Mouse (Mus musculus) ES-Bruce4 (cell line): ENCODE data around the gene Dact2.

Experiments
- CTCF ChIP-seq: IDR thresholded peaks from one replicate; pipeline ENCODE4 v1.8.1; 2011; ENCODE audit warnings: low read depth, low read length
- EP300 ChIP-seq: IDR thresholded peaks from 2 replicates; pipeline ENCODE4 v1.6.1; 2011; ENCODE audit warnings: low read depth, low read length; ENCODE audit not compliant: insufficient read depth
- POLR2A ChIP-seq: IDR thresholded peaks from one replicate; pipeline ENCODE4 v1.8.1; 2011; ENCODE audit warnings: low read length; ENCODE audit not compliant: insufficient read depth

GRCm38 (mm10) chr17:14233658-14234057, 29.6 kb upstream of the Dact2 start:
- TF ChIP-seq CTCF: peak; percentile 60
- no peak for TF ChIP-seq POLR2A
- TF ChIP-seq EP300: no peak
